Mouse (Mus musculus) brain, embryonic 14.5 days (tissue): ENCODE results near the gene Zranb3.

Source experiments
- CTCF ChIP-seq: fragments of 200-500 bp; IDR thresholded peaks from 2 replicates; pipeline ENCODE4 v1.5.1; 2012; ENCODE audit warnings: inconsistent platforms, mild to moderate bottlenecking, moderate library complexity, borderline replicate concordance; ENCODE audit not compliant: insufficient read depth, insufficient read length; ENCODE audit errors: extremely low read depth
- POLR2A ChIP-seq: fragments of 200-500 bp; IDR thresholded peaks from 2 replicates; pipeline ENCODE4 v1.6.1; 2012; ENCODE audit warnings: mild to moderate bottlenecking, inconsistent platforms, borderline replicate concordance; ENCODE audit not compliant: poor library complexity, insufficient read depth, insufficient read length, severe bottlenecking; ENCODE audit errors: extremely low read depth

DNA sequence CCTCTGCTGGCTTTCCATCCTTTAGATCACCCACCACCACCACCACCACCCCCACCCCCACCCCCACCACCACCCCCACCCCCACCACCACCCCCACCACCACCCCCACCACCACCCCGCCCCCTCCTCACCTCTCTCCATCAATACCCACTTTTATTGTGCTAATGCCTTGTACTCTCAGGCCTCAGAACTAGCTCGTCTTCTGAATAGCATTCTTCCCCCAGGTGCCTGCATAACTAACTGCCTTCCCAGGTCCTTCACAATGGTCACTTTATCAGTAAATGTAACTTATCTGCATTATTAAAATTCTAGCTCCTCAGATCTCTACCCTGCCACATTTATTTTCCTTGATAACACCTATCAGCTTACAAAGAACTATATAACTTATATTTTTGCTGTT is 8.2 kb downstream of the Zranb3 start:
- TF ChIP-seq POLR2A (no peak), CTCF (no peak)
